Mouse (Mus musculus): ENCODE data around the gene Ppara.

Ppara gene

DNA sequence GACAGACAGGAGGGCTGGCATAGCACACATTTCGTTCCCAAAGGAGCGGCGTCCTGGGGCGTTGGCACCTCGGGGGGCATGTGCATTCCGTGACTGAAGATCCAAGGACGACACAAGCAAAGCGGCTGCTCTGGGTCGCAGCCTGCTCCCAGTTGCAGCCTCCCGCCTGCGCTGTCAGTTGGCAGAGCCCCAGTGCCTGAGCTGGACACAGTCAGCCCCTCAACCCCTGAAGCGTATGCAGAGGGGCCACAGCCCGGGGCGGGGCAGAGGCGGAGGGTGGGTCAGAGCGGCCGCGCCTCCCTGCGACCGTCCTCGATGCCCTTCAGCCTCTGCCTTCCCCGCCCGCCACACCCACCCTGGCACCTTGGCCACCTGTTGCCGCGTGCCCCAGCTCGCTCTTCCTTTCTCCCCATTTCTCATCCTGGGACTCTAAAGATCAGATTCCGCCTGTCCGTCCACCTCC is at the start of gene Ppara:
Gene Ppara, plus strand, starts transcription at position 413 of the 463 bp plus-strand sequence.
- DNase-seq (ENCODE audit: low read depth, low spot score) = peak; percentile 56

- DNase-seq (ENCODE audit: low read depth, low spot score) = no peak
These were observed 48.0 kb upstream of the Ppara start for GRCm38 (mm10) chr15:85686641-85687395.

GRCm38 (mm10) chr15:85687630-85688410 is 47.0 kb upstream of the Ppara start:
- no peak for DNase-seq (ENCODE audit: low read depth, low spot score)

DNA sequence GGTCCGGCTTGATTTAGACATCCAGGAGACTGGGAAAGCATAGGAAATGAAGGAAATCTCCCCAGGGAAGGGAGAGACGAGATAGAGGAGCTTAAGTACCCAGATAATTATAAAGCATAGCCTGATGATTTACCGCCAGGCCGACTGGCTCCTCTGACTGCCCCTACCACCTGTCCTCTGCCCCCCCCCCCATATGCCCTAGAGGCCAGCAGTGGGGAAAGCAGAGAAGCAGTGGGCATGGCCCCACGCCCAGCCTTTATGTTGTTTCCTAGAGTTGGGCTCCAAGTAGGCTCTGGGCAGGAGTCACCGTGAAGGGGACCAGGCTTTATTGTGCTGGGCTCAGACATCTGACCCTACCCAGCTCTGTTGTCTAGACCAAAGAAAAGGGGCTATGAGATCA is 46.0 kb upstream of the Ppara start:
- DNase-seq (ENCODE audit: low read depth, low spot score) = no peak

- no peak for DNase-seq (ENCODE audit: low read depth, low spot score)
These were observed 45.3 kb upstream of the Ppara start for GRCm38 (mm10) chr15:85689523-85689922.

DNA sequence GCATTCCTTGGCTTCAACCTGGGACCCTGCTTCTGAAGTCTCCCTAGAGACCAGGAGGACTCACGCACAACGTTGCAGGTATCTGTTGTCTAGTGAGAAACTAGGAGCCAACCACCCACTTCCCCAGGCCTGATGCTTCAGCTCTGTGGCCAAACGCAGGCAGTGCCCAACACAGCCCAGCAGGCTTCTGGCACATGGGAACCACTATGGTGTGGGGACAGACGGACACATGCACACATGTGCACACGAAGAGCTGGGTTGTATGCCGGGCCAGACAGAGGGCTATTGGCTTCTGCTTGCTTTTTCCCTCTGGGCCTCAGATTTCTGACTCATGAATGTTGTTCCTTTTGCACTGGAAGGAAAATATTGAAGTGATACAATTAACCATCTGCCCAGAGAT is 44.7 kb upstream of the Ppara start:
- no peak for DNase-seq (ENCODE audit: low read depth, low spot score)

DNA sequence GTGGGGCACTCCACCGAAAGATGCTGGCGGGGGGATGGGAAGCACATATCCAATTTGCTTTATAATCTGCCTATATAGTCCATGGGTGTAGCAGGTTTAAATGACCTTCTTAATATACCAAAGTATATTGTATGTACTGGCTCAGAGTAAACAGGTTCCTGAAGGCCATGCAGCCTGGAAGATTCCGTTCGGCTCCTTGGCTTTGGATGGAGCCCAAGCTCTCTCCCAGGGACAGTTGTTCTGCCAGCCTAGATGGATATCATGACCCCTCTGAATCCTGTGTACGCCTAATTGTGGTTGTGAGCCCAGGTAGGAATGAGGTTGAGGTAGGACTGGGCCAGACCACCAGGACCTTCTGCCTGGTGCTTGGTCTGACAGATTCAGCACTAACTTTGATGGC is 43.9 kb upstream of the Ppara start:
- DNase-seq (ENCODE audit: low read depth, low spot score) = no peak

- no peak for DNase-seq (ENCODE audit: low read depth, low spot score)
These were observed 41.7 kb upstream of the Ppara start for GRCm38 (mm10) chr15:85693115-85693514.

- DNase-seq (ENCODE audit: low read depth, low spot score) = no peak
These were observed 41.0 kb upstream of the Ppara start for GRCm38 (mm10) chr15:85693819-85694218.

DNA sequence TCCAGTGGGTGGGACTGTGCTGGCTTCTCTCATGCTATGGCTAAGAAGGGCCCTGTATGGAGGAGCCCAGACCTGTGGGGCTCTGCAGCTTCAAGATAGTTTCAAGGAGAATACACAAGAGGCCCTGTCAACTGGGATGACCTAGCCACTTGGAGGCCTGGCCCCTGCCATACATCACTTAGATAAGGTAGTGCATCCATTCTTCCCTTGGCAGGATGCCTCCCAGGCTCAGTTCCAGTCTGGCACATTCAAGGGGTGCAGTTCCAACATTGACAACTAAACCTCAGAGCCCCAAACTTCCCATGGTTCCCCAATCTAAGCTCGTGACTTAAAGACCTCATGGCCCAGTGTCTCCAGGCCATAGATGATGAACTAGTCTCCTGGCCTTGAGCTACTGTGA is 40.4 kb upstream of the Ppara start:
- DNase-seq (ENCODE audit: low read depth, low spot score) = no peak

GRCm38 (mm10) chr15:85695304-85695703 is 39.5 kb upstream of the Ppara start:
- DNase-seq (ENCODE audit: low read depth, low spot score) = no peak

DNA sequence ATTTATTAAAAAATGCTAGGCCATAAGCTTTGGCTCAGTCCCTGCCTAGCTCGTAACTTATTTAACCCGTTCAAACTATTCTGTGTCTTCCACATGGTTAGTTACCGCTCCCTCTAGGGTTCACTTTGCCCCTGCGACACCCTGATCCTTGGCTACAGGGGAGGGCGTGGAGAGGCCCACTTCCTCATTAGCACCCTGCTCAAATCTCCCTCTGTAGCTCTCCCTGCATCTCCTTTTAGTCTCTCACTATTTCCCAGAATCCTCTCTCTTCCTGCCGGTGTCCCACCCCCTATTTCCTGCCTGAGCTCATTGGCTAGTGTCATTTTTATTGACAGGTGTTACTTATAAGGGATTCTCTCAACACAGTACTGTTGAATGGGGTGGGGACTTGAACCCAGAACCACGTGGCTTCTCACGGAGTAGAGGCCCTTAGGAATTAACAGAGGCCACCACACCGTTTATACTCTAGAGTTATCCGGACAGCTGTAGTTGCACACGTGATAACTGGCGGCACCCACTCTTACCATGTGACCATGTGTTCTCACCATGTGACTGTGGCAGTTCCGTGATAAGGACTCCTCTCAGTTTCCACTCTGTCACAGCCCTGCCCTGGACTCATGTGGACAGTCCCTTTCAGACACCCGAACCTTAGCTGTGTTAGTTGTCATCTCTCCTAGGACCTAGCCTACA is 36.3 kb upstream of the Ppara start:
- no peak for DNase-seq (ENCODE audit: low read depth, low spot score)

- no peak for DNase-seq (ENCODE audit: low read depth, low spot score)
These were observed 35.3 kb upstream of the Ppara start for GRCm38 (mm10) chr15:85699452-85699851.

- no peak for DNase-seq (ENCODE audit: low read depth, low spot score)
These were observed 34.8 kb upstream of the Ppara start for GRCm38 (mm10) chr15:85699862-85700501.

DNA sequence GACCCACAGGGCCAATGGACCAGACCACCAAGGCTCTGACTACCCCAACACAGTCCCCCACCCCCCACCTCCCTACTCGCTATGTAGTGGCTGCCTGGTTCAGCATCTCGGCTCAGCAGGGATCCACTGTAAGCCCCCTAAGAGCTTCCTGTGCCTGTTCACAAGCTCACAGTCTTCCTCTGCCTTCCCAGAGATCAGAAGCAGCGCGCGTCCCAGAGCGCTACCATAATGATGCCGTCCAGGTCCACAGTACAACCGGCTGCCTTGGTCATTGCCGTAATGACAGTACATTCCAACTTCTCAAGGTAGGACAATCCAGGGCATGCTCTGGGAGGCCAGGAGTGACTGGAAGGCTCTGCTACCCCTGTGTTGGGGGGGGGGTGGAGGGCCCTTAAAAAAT is 34.1 kb upstream of the Ppara start:
- no peak for DNase-seq (ENCODE audit: low read depth, low spot score)

GRCm38 (mm10) chr15:85701128-85701930 is 33.5 kb upstream of the Ppara start:
- no peak for DNase-seq (ENCODE audit: low read depth, low spot score)

DNA sequence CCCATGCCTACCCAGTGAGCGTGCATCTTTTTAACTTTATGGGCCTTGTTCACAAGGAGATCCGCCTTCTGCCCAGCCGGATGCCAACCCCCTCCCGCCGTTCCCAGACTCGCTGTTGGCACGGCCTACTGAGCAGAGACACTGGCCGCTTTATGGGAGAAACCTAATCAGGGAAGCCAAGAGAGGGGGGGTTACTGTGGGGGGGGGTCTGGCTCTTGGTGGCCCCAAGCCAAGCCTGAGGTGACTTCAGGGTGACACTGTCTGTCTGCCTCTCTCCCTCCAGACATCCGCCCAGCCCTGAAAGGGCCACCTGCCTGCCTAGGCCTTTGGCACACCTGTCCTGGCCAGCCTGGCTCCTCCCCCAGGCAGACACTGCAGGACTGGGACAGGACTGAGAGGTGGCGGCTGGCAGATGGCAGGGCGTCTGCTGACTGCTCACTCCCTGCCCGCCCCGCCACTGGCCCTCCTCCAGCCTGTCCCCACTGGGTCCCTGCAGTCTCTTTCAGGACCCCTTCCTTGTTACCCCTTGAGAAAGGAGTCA is 32.3 kb upstream of the Ppara start:
- no peak for DNase-seq (ENCODE audit: low read depth, low spot score)

DNA sequence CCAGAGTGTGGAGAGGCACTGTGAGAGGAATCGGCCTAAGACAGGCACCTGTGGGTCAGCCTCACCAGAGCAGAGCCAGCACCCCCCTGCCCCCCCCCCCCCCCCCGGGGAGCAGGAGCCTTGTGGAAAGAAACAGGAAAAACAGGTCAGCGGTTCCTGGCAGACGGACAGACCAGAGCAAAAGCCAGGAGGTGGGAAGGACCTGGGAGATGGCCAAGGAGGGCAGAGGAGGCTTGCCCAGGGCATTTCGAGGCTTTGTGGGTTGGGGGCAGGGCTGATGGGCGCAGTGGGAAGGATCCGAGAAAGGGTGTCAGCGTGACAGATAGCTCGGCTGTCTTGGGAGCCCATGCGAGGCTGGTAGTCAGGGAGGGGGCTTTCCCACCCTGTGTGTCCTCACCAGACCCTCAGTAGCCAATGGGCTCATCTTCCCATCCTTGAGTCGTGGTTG is 31.6 kb upstream of the Ppara start:
- no peak for DNase-seq (ENCODE audit: low read depth, low spot score)

DNA sequence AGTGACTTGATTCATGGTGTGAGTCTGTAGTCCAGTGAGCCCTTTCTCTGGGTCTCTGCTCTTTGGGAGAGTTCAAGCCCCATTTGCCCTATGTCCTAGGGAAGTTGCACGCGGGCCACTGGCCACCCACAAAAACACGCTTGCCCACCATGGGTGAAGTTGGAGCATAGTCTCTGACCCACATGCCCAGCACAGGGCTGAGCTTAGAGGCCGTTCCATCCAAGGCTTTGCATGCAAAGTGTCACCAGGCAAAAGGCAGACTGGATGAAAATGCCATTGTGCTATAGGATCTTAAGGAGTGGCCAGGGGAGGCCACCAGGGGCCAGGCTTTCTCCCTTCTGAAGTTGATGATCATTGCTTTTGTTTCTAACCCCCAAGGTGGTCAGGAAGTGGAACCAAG is 30.9 kb upstream of the Ppara start:
- DNase-seq (ENCODE audit: low read depth, low spot score) = no peak

DNA sequence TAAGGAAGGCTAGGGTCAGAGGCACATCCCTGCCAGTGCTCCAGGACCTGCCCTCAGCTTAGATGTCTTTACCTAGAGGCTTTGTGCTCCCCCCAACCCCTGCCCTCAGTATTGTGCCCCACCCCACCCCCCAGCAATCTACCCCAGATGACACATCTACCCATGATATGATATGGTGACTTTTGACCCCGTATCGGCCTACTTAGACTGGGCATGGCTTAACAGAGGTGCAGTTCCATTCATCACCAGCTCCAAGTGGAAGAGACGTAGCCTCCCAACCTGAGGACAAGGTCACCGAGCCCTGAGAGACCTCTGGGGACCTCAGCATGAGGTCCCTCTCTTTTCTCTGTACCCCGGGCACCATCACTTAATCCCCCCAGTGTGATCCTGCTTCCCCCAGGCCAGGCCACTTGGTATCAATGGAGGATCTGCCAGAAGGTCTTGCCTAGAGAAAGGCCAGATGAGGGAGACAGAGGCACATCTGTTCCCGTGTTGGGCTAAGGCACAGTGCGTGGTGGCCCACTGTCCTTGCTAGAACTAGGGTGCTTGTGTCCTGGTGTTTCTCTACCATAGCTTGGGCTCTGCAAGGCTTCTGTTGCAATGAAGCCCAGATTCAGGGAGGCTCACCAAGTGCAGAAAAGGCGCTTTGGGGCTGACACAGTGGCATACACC is 30.3 kb upstream of the Ppara start:
- DNase-seq (ENCODE audit: low read depth, low spot score) = no peak

Data from ZHBTc4 (cell line).